Mouse (Mus musculus): ENCODE results near the gene Adamtsl4.

- TF ChIP-seq POLR2A (IDR thresholded peaks at IDR 0.05; ENCODE audit: low read depth, low read length): no peak
- no peak for TF ChIP-seq CTCF (conservative IDR thresholded peaks at IDR 0.05; ENCODE audit: insufficient read depth, insufficient read length, low read depth, low read length)
Measured at GRCm38 (mm10) chr3:95726696-95727358, 39.1 kb upstream of the Adamtsl4 start.
